Mouse (Mus musculus): ENCODE measurements around the gene Acot12. TPM values are rescaled to one million over a fixed set of nuclear protein-coding genes. Genes with fewer than 3 reads are reported as not detected.

Gene Acot12
- polyA plus RNA-seq, 1 experiment, result 0.03 TPM

GRCm38 (mm10) chr13:91765627-91766026 lies 24.3 kb downstream of the Acot12 start:
- Histone ChIP-seq H3K36me3 (ENCODE audit: control insufficient read depth, insufficient read depth, low read length) (no peaks in the 10 kb centered on the region), H3K27me3 (ENCODE audit: control insufficient read depth, insufficient read depth, low read length) (no peaks in the 10 kb centered on the region), H3K4me3 (ENCODE audit: control insufficient read depth, insufficient read depth, low read length) (no peak overlapping the region), H3K27ac (ENCODE audit: control insufficient read depth, insufficient read depth, low read length) (no peak overlapping the region), H3K4me1 (replicated peaks; ENCODE audit: control insufficient read depth, insufficient read depth, low read length) (0 out of 2 replicates have a peak, but pooled peaks cover 3% of the 10 kb centered on the region)
- no peak for TF ChIP-seq CTCF (IDR thresholded peaks at IDR 0.05; ENCODE audit: borderline replicate concordance, control insufficient read depth, extremely low read depth, insufficient read depth, low read length, poor library complexity)
- TF ChIP-seq POLR2A (IDR thresholded peaks at IDR 0.05; ENCODE audit: control insufficient read depth, extremely low read depth, insufficient read depth, low read length, poor library complexity), result no peak
- 96% methylated on average over 4 of the region's 4 CpGs for WGBS
- DNase-seq, result no peak

- no peaks in the 10 kb centered on the region for H3K27me3 ChIP-seq (ENCODE audit: control insufficient read depth, insufficient read depth, low read length)
- H3K4me3 ChIP-seq (ENCODE audit: control insufficient read depth, insufficient read depth, low read length), result no peak overlapping the region
- no peak for DNase-seq
- 0 out of 2 replicates have a peak, but pooled peaks cover 3% of the 10 kb centered on the region for H3K4me1 ChIP-seq (replicated peaks; ENCODE audit: control insufficient read depth, insufficient read depth, low read length)
- TF ChIP-seq CTCF (IDR thresholded peaks at IDR 0.05; ENCODE audit: borderline replicate concordance, control insufficient read depth, extremely low read depth, insufficient read depth, low read length, poor library complexity) (no peak), POLR2A (IDR thresholded peaks at IDR 0.05; ENCODE audit: control insufficient read depth, extremely low read depth, insufficient read depth, low read length, poor library complexity) (no peak)
- WGBS, result 80% methylated on average over 9 of the region's 9 CpGs
- no peak overlapping the region for H3K27ac ChIP-seq (ENCODE audit: control insufficient read depth, insufficient read depth, low read length)
- H3K36me3 ChIP-seq (ENCODE audit: control insufficient read depth, insufficient read depth, low read length), result no peaks in the 10 kb centered on the region
These were observed 27.7 kb downstream of the Acot12 start for GRCm38 (mm10) chr13:91768683-91769651.

GRCm38 (mm10) chr13:91778092-91778491 lies 36.8 kb downstream of the Acot12 start:
- H3K36me3 ChIP-seq (ENCODE audit: control insufficient read depth, insufficient read depth, low read length), result no peaks in the 10 kb centered on the region
- no peak overlapping the region for H3K27ac ChIP-seq (ENCODE audit: control insufficient read depth, insufficient read depth, low read length)
- 97% methylated on average over 5 of the region's 5 CpGs for WGBS
- TF ChIP-seq POLR2A (IDR thresholded peaks at IDR 0.05; ENCODE audit: control insufficient read depth, extremely low read depth, insufficient read depth, low read length, poor library complexity) (no peak), CTCF (IDR thresholded peaks at IDR 0.05; ENCODE audit: borderline replicate concordance, control insufficient read depth, extremely low read depth, insufficient read depth, low read length, poor library complexity) (no peak)
- no peak overlapping the region for H3K4me3 ChIP-seq (ENCODE audit: control insufficient read depth, insufficient read depth, low read length)
- DNase-seq, result no peak
- no peaks in the 10 kb centered on the region for H3K27me3 ChIP-seq (ENCODE audit: control insufficient read depth, insufficient read depth, low read length)
- no peaks in the 10 kb centered on the region; the same call in 1 of the 2 replicates for H3K4me1 ChIP-seq (replicated peaks; ENCODE audit: control insufficient read depth, insufficient read depth, low read length)

GRCm38 (mm10) chr13:91779892-91780291 lies 38.6 kb downstream of the Acot12 start:
- H3K27me3 ChIP-seq (ENCODE audit: control insufficient read depth, insufficient read depth, low read length), result no peaks in the 10 kb centered on the region
- H3K36me3 ChIP-seq (ENCODE audit: control insufficient read depth, insufficient read depth, low read length), result no peaks in the 10 kb centered on the region
- no peaks in the 10 kb centered on the region; the same call in 1 of the 2 replicates for H3K4me1 ChIP-seq (replicated peaks; ENCODE audit: control insufficient read depth, insufficient read depth, low read length)
- no peak overlapping the region for H3K27ac ChIP-seq (ENCODE audit: control insufficient read depth, insufficient read depth, low read length)
- no peak for DNase-seq
- H3K4me3 ChIP-seq (ENCODE audit: control insufficient read depth, insufficient read depth, low read length), result no peak overlapping the region
- no peak for TF ChIP-seq POLR2A (IDR thresholded peaks at IDR 0.05; ENCODE audit: control insufficient read depth, extremely low read depth, insufficient read depth, low read length, poor library complexity)
- TF ChIP-seq CTCF (IDR thresholded peaks at IDR 0.05; ENCODE audit: borderline replicate concordance, control insufficient read depth, extremely low read depth, insufficient read depth, low read length, poor library complexity), result no peak

- TF ChIP-seq CTCF (IDR thresholded peaks at IDR 0.05; ENCODE audit: borderline replicate concordance, control insufficient read depth, extremely low read depth, insufficient read depth, low read length, poor library complexity) (no peak), POLR2A (IDR thresholded peaks at IDR 0.05; ENCODE audit: control insufficient read depth, extremely low read depth, insufficient read depth, low read length, poor library complexity) (no peak)
- no peak for DNase-seq
- Histone ChIP-seq H3K4me3 (ENCODE audit: control insufficient read depth, insufficient read depth, low read length) (no peak overlapping the region), H3K27me3 (ENCODE audit: control insufficient read depth, insufficient read depth, low read length) (no peaks in the 10 kb centered on the region), H3K4me1 (replicated peaks; ENCODE audit: control insufficient read depth, insufficient read depth, low read length) (no peaks in the 10 kb centered on the region), H3K36me3 (ENCODE audit: control insufficient read depth, insufficient read depth, low read length) (peaks cover 13% of the 10 kb centered on the region), H3K27ac (ENCODE audit: control insufficient read depth, insufficient read depth, low read length) (no peak overlapping the region)
- WGBS, result 27% methylated on average over 1 of the region's 1 CpGs
These were observed 50.7 kb downstream of the Acot12 start for GRCm38 (mm10) chr13:91792035-91792434.

GRCm38 (mm10) chr13:91794926-91795436 lies 53.7 kb downstream of the Acot12 start:
- no peak overlapping the region for H3K27ac ChIP-seq (ENCODE audit: control insufficient read depth, insufficient read depth, low read length)
- DNase-seq, result no peak
- TF ChIP-seq POLR2A (IDR thresholded peaks at IDR 0.05; ENCODE audit: control insufficient read depth, extremely low read depth, insufficient read depth, low read length, poor library complexity) (no peak), CTCF (IDR thresholded peaks at IDR 0.05; ENCODE audit: borderline replicate concordance, control insufficient read depth, extremely low read depth, insufficient read depth, low read length, poor library complexity) (no peak)

More at GRCm38 (mm10) chr13:91794926-91795436, 53.7 kb downstream of the Acot12 start:
- Histone ChIP-seq H3K4me1 (replicated peaks; ENCODE audit: control insufficient read depth, insufficient read depth, low read length) (no peaks in the 10 kb centered on the region), H3K36me3 (ENCODE audit: control insufficient read depth, insufficient read depth, low read length) (peaks cover 42% of the 10 kb centered on the region), H3K4me3 (ENCODE audit: control insufficient read depth, insufficient read depth, low read length) (no peak overlapping the region), H3K27me3 (ENCODE audit: control insufficient read depth, insufficient read depth, low read length) (no peaks in the 10 kb centered on the region)
- WGBS, result 97% methylated on average over 13 of the region's 13 CpGs
